8 mouse cellular contexts compared by ENCODE assay signal in the genomic region with DNA sequence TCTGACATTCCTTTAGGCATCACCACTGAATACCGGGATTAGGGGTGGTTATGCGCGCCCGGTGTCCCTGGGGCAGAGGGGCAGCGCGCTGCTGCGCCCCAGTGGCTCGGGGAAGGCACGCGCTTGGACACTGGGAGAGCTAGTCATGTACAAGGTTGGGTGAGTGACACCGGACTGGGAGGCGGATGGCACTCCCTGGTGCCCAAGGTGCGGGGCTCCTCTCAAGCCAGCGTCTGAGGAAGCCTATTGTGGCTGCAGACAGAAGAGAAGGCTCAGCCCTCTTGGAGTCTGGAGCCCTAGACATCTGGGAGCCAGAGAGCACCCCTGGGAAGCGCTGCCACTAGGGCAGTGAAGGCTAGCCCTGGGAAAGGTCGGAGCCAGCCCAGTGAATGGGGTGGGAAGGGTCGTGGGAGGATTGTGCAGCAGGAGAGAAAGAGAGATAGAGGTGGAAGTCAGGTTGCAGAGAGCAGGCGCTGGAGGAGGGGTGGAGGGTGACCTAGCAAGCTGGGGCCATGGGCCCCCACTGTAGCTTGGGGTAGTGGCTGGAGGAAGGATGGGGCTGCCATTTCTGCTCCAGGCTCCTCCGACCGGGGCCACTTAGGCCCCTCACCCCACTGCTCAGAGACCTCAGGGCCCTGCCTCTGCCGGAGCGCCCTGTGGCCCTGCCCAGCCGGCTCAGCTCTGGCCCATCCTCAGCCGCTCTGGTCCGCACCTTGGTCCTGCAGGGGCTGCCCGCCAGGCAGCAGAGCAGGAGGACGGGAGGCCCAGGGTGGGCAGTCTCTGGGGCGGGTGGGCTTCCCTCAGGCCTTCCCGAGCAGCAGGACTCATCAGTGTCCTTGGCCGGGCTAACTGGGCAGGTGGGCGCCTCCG. TPM values are rescaled to one million over a fixed set of nuclear protein-coding genes. Genes with fewer than 3 reads are reported as not detected.
A peak's percentile ranks its signal among the peaks of the same experiment; 100 is the strongest.
DNase-seq lines count a peak whose midpoint lies in the region; ATAC-seq and TF ChIP-seq lines count a peak whose summit lies in the region.

No protein-coding gene starts in this region.

- no peak overlapping the region for H3ac ChIP-seq in myocyte (ENCODE audit: control insufficient read depth, insufficient read length)

- 11% methylated on average over 31 of the region's 32 CpGs for WGBS in heart, embryonic 11.5 days (ENCODE audit: insufficient replicate concordance)
- WGBS in embryonic facial prominence, embryonic 13.5 days: 5% methylated on average over 32 of the region's 32 CpGs
- 8% methylated on average over 27 of the region's 32 CpGs for WGBS in intestine, postnatal 0 days

- 0 out of 2 replicates have a peak, but pooled peaks have one; percentile 7 for ATAC-seq in heart, embryonic 11.5 days (replicated peaks; ENCODE audit: insufficient number of reproducible peaks, low FRiP score, low TSS enrichment)
- no peak for ATAC-seq in embryonic facial prominence, embryonic 13.5 days (ENCODE audit: insufficient number of reproducible peaks, insufficient read depth, low FRiP score, low TSS enrichment, low read depth)
- ATAC-seq in intestine, postnatal 0 days: no peak

- DNase-seq in heart, postnatal 4 days: no peak
- DNase-seq in urinary bladder, postnatal 25 days (ENCODE audit: low spot score): no peak
- no peak for DNase-seq in embryo, embryonic 11 days
- no peak for DNase-seq in testis, postnatal 10 days (ENCODE audit: low spot score)

- H3K36me3 ChIP-seq in heart, embryonic 11.5 days (ENCODE audit: control insufficient read depth, insufficient read depth, low read length): no peaks in the 10 kb centered on the region
- peaks cover under 1% of the 10 kb centered on the region; the same call in 1 of the 2 replicates for H3K36me3 ChIP-seq in embryonic facial prominence, embryonic 13.5 days
- no peaks in the 10 kb centered on the region; the same call in 1 of the 2 replicates for H3K36me3 ChIP-seq in intestine, postnatal 0 days (ENCODE audit: control insufficient read depth, insufficient read depth)
- H3K36me3 ChIP-seq in myocyte (ENCODE audit: control insufficient read depth, insufficient read depth): no peaks in the 10 kb centered on the region

- H3K9ac ChIP-seq in heart, embryonic 11.5 days (ENCODE audit: low read depth, low read length): no peak overlapping the region
- no peak overlapping the region for H3K9ac ChIP-seq in embryonic facial prominence, embryonic 13.5 days
- H3K9ac ChIP-seq in intestine, postnatal 0 days (ENCODE audit: low read depth, low read length): no peak overlapping the region

- peak overlapping the region; percentile 31 for H3K4me3 ChIP-seq in heart, embryonic 11.5 days (ENCODE audit: low read depth, low read length)
- H3K4me3 ChIP-seq in embryonic facial prominence, embryonic 13.5 days: peak overlapping the region; percentile 40
- peak overlapping the region; percentile 42 for H3K4me3 ChIP-seq in intestine, postnatal 0 days (ENCODE audit: low read depth, low read length)
- no peak overlapping the region for H3K4me3 ChIP-seq in myocyte

- no peaks in the 10 kb centered on the region for H3K9me3 ChIP-seq in heart, embryonic 11.5 days (replicated peaks; ENCODE audit: control insufficient read depth, low read length)
- no peaks in the 10 kb centered on the region for H3K9me3 ChIP-seq in embryonic facial prominence, embryonic 13.5 days
- no peaks in the 10 kb centered on the region for H3K9me3 ChIP-seq in intestine, postnatal 0 days (ENCODE audit: control insufficient read depth)

- H3K4me2 ChIP-seq in heart, embryonic 11.5 days: peak overlapping the region; percentile 58
- peak overlapping the region; percentile 60 for H3K4me2 ChIP-seq in embryonic facial prominence, embryonic 13.5 days
- peak overlapping the region; percentile 75 for H3K4me2 ChIP-seq in intestine, postnatal 0 days (replicated peaks; ENCODE audit: low read depth)
- H3K4me2 ChIP-seq in myocyte (ENCODE audit: low read depth): peak overlapping the region; percentile 93

- H3K79me2 ChIP-seq in myocyte (ENCODE audit: control insufficient read depth, insufficient read depth): no peaks in the 10 kb centered on the region

- TF ChIP-seq POLR2A in myocyte (IDR thresholded peaks at IDR 0.05; ENCODE audit: insufficient read length, low read depth): no peak

- H3K4me1 ChIP-seq in heart, embryonic 11.5 days (ENCODE audit: control insufficient read depth, insufficient read depth, low read length): peaks cover 16% of the 10 kb centered on the region; the same call in 1 of the 2 replicates
- H3K4me1 ChIP-seq in embryonic facial prominence, embryonic 13.5 days: peaks cover 36% of the 10 kb centered on the region
- peaks cover 11% of the 10 kb centered on the region; the same call in 1 of the 2 replicates for H3K4me1 ChIP-seq in intestine, postnatal 0 days (replicated peaks; ENCODE audit: control insufficient read depth, insufficient read depth, low read length)

- TF ChIP-seq CTCF in intestine, postnatal 0 days (IDR thresholded peaks at IDR 0.05; ENCODE audit: low read depth): no peak; the same call in 1 of the 2 replicates

- no peak overlapping the region for H3K27ac ChIP-seq in heart, embryonic 11.5 days (ENCODE audit: low read depth, low read length)
- no peak overlapping the region for H3K27ac ChIP-seq in embryonic facial prominence, embryonic 13.5 days
- no peak overlapping the region for H3K27ac ChIP-seq in intestine, postnatal 0 days (ENCODE audit: low read depth, low read length)

- H3K27me3 ChIP-seq in heart, embryonic 11.5 days (ENCODE audit: control insufficient read depth, insufficient read depth, low read length): peaks cover 88% of the 10 kb centered on the region
- H3K27me3 ChIP-seq in embryonic facial prominence, embryonic 13.5 days: peaks cover 93% of the 10 kb centered on the region
- peaks cover 46% of the 10 kb centered on the region for H3K27me3 ChIP-seq in intestine, postnatal 0 days (replicated peaks; ENCODE audit: control insufficient read depth, insufficient read depth, low read length)
- peaks cover 56% of the 10 kb centered on the region for H3K27me3 ChIP-seq in myocyte (ENCODE audit: control insufficient read depth, insufficient read depth, insufficient read length)

TF ChIP-seq in myocyte, 11 proteins besides CTCF, POLR2A, EP300 and RAD21:
- TF ChIP-seq E2F4 (IDR thresholded peaks at IDR 0.05; ENCODE audit: insufficient read depth) (no peak), REST (IDR thresholded peaks at IDR 0.05; ENCODE audit: insufficient read depth, insufficient read length) (no peak), TCF3 (IDR thresholded peaks at IDR 0.05; ENCODE audit: insufficient read length, low read depth) (no peak), CEBPB (IDR thresholded peaks at IDR 0.05; ENCODE audit: insufficient read depth, poor library complexity, severe bottlenecking) (no peak), POLR2AphosphoS2 (IDR thresholded peaks at IDR 0.05; ENCODE audit: insufficient read length, low read depth) (no peak), SRF (IDR thresholded peaks at IDR 0.05; ENCODE audit: control insufficient read depth, insufficient read length, low read depth) (no peak), MAX (IDR thresholded peaks at IDR 0.05; ENCODE audit: low read depth) (no peak), USF1 (IDR thresholded peaks at IDR 0.05; ENCODE audit: low read depth) (no peak), MYOG (IDR thresholded peaks at IDR 0.05; ENCODE audit: control insufficient read depth in 1 of 3, insufficient read depth in 1 of 3, insufficient read length in 2 of 3, low read depth in 2 of 3) (no peak), TCF12 (IDR thresholded peaks at IDR 0.05; ENCODE audit: insufficient read depth, poor library complexity, severe bottlenecking) (no peak), MYOD1 (IDR thresholded peaks at IDR 0.05; ENCODE audit: control insufficient read depth in 1 of 3, insufficient read length in 2 of 3, low read depth in 2 of 3) (no peak)

RNA-seq across cellular contexts. Expression of a gene that starts 1.7 kb away (rescaled TPM):
- polyA plus RNA-seq in heart, embryonic 11.5 days (2014; fragmentation: Nextera tagmentation; extraction: Ambion mirVana): not detected in 2 replicates
- not detected for total RNA-seq in heart, postnatal 4 days (2021)
- polyA plus RNA-seq in embryonic facial prominence, embryonic 13.5 days (2015; fragmentation: Nextera tagmentation; extraction: Ambion mirVana): 0.22 TPM in 2 replicates
- polyA plus RNA-seq in intestine, postnatal 0 days (2015; fragmentation: Nextera tagmentation; extraction: Ambion mirVana): 5.5 and 6.6 TPM in 2 replicates
- polyA plus RNA-seq in myocyte (2012; fragmentation: generic; extraction: Trizol): 1.6 TPM

RNA-seq across cellular contexts. Expression of a gene that starts 3.5 kb away (rescaled TPM):
- polyA plus RNA-seq in heart, embryonic 11.5 days (2014; fragmentation: Nextera tagmentation; extraction: Ambion mirVana): not detected in 2 replicates
- total RNA-seq in heart, postnatal 4 days (2021): not detected
- polyA plus RNA-seq in embryonic facial prominence, embryonic 13.5 days (2015; fragmentation: Nextera tagmentation; extraction: Ambion mirVana): not detected in 2 replicates
- polyA plus RNA-seq in intestine, postnatal 0 days (2015; fragmentation: Nextera tagmentation; extraction: Ambion mirVana): not detected in 2 replicates
- polyA plus RNA-seq in myocyte (2012; fragmentation: generic; extraction: Trizol): 0.40 TPM

RNA-seq across cellular contexts. Expression of a gene that starts 19.1 kb away (rescaled TPM):
- 73.0 and 76.1 TPM in 2 replicates for polyA plus RNA-seq in heart, embryonic 11.5 days (2014; fragmentation: Nextera tagmentation; extraction: Ambion mirVana)
- 10 to 100 TPM; 49.7 to 53.1 TPM for total RNA-seq in heart, postnatal 4 days (2021)
- polyA plus RNA-seq in embryonic facial prominence, embryonic 13.5 days (2015; fragmentation: Nextera tagmentation; extraction: Ambion mirVana): 137 and 143 TPM in 2 replicates
- polyA plus RNA-seq in intestine, postnatal 0 days (2015; fragmentation: Nextera tagmentation; extraction: Ambion mirVana): 41.6 and 43.4 TPM in 2 replicates
- 97.9 TPM for polyA plus RNA-seq in myocyte (2012; fragmentation: generic; extraction: Trizol)

RNA-seq across cellular contexts. Expression of a gene that starts 19.2 kb away (rescaled TPM):
- 156 and 175 TPM in 2 replicates for polyA plus RNA-seq in heart, embryonic 11.5 days (2014; fragmentation: Nextera tagmentation; extraction: Ambion mirVana)
- 10 to 100 TPM; 60.0 to 62.0 TPM for total RNA-seq in heart, postnatal 4 days (2021)
- polyA plus RNA-seq in embryonic facial prominence, embryonic 13.5 days (2015; fragmentation: Nextera tagmentation; extraction: Ambion mirVana): 231 and 246 TPM in 2 replicates
- 105 and 108 TPM in 2 replicates for polyA plus RNA-seq in intestine, postnatal 0 days (2015; fragmentation: Nextera tagmentation; extraction: Ambion mirVana)
- polyA plus RNA-seq in myocyte (2012; fragmentation: generic; extraction: Trizol): 106 TPM

RNA-seq across cellular contexts. Expression of a gene that starts 27.6 kb away (rescaled TPM):
- polyA plus RNA-seq in heart, embryonic 11.5 days (2014; fragmentation: Nextera tagmentation; extraction: Ambion mirVana): 0.96 and 1.1 TPM in 2 replicates
- total RNA-seq in heart, postnatal 4 days (2021): not detected
- polyA plus RNA-seq in embryonic facial prominence, embryonic 13.5 days (2015; fragmentation: Nextera tagmentation; extraction: Ambion mirVana): 0.38 and 1.2 TPM in 2 replicates
- polyA plus RNA-seq in intestine, postnatal 0 days (2015; fragmentation: Nextera tagmentation; extraction: Ambion mirVana): 0.78 and 0.90 TPM in 2 replicates
- polyA plus RNA-seq in myocyte (2012; fragmentation: generic; extraction: Trizol): 0.12 TPM
